Mouse (Mus musculus): ENCODE results near the gene Pias4. TPM values are rescaled to one million over a fixed set of nuclear protein-coding genes. Genes with fewer than 3 reads are reported as not detected.

The Pias4 gene
- polyA plus RNA-seq, 1 experiment from 2014 or later = 58.4 TPM

DNA sequence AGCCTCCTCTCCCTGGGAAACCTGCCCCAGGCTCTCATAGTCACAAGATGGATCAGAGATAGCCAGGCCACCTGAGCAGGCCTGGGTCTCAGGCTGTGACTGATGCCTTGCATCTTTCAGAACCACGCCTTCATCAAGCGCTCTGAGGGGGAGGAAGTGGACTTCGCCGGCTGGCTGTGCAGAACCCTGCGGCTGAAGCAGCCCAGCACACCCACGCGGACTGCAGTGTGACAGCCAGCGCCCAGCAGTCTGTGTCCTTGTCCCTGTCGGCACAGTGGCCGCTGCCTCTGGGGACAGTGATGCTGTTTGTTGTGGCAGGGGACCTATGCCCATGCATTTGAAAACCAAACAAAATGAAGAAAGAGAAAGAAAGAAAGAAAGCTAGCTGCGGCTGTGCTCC lies 44.2 kb downstream of the Pias4 start:
- no peak overlapping the region for H3K27ac ChIP-seq
- H3K4me2 ChIP-seq = no peak overlapping the region
- peaks cover 5% of the 10 kb centered on the region for H3K27me3 ChIP-seq
- H3K9me3 ChIP-seq = no peaks in the 10 kb centered on the region
- peaks cover 68% of the 10 kb centered on the region for H3K36me3 ChIP-seq
- H3K4me3 ChIP-seq = no peak overlapping the region
- 0 out of 2 replicates have a peak, but pooled peaks cover 7% of the 10 kb centered on the region for H3K4me1 ChIP-seq (replicated peaks)
- 80% methylated on average over 11 of the region's 11 CpGs for WGBS
- no peak for ATAC-seq (ENCODE audit: low FRiP score)
- H3K9ac ChIP-seq = no peak overlapping the region

DNA sequence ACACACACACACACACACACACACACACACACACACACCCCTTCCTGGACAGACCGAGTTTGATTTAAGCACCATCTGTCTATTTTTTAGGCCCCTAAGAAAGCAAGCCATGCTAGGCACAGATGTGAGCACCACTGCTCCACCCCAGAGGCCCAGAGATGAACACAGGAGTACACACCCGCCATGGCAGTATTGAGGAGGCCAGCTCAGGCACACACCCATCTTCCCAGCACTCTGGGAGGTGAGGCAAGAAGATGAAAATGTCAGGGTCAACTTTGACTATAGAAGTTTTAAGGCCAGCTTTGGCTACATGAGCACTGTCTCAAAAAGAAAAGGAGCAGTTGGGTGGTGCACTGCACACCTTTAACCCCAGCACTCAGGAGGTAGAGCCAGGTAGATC lies 44.8 kb downstream of the Pias4 start:
- no peaks in the 10 kb centered on the region for H3K27me3 ChIP-seq
- WGBS = 82% methylated on average over 2 of the region's 2 CpGs
- no peak overlapping the region for H3K4me2 ChIP-seq
- H3K4me1 ChIP-seq (replicated peaks) = 0 out of 2 replicates have a peak, but pooled peaks cover 6% of the 10 kb centered on the region
- peaks cover 73% of the 10 kb centered on the region for H3K36me3 ChIP-seq
- no peak for ATAC-seq (ENCODE audit: low FRiP score)
- no peak overlapping the region for H3K27ac ChIP-seq
- H3K9me3 ChIP-seq = no peaks in the 10 kb centered on the region
- no peak overlapping the region for H3K9ac ChIP-seq
- H3K4me3 ChIP-seq = no peak overlapping the region

- WGBS = 85% methylated on average over 7 of the region's 7 CpGs
- H3K36me3 ChIP-seq = peaks cover 93% of the 10 kb centered on the region
- ATAC-seq (ENCODE audit: low FRiP score) = no peak
Observed at GRCm38 (mm10) chr10:81120650-81121049, 47.1 kb downstream of the Pias4 start.

DNA sequence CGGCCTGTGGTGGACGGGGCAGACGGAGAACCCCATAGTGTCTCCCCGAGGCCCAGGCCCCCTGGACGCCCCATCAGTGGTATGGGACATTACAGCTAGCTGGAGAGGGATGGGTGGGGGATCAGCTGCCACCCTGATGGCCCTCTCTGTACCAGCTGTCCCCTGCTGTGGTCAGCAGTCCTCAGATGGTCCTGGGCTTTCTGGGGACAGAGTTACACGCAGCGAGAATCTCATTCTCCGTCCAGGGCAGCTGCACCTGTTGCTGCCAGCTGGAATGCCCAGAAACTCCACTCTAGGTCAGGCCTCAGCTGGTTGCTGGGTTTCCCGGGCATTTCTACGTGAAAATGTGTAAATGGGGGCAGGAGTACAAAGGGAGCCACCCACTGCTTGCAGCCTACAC lies 48.1 kb downstream of the Pias4 start:
- Histone ChIP-seq H3K9ac (no peak overlapping the region), H3K4me3 (no peak overlapping the region), H3K36me3 (peaks cover 97% of the 10 kb centered on the region), H3K27me3 (no peaks in the 10 kb centered on the region), H3K4me2 (no peak overlapping the region), H3K4me1 (replicated peaks) (no peaks in the 10 kb centered on the region), H3K27ac (no peak overlapping the region), H3K9me3 (no peaks in the 10 kb centered on the region)
- 95% methylated on average over 10 of the region's 10 CpGs for WGBS
- no peak for ATAC-seq (ENCODE audit: low FRiP score)

More at GRCm38 (mm10) chr10:81120650-81121049, 47.1 kb downstream of the Pias4 start:
- no peak overlapping the region for H3K4me2 ChIP-seq
- no peak overlapping the region for H3K4me3 ChIP-seq
- no peak overlapping the region for H3K27ac ChIP-seq
- H3K4me1 ChIP-seq (replicated peaks) = no peaks in the 10 kb centered on the region
- no peaks in the 10 kb centered on the region for H3K9me3 ChIP-seq
- no peak overlapping the region; the same call in 1 of the 2 replicates for H3K9ac ChIP-seq
- no peaks in the 10 kb centered on the region for H3K27me3 ChIP-seq

- H3K9ac ChIP-seq = no peak overlapping the region
- WGBS = 92% methylated on average over 6 of the region's 6 CpGs
- peaks cover 93% of the 10 kb centered on the region for H3K36me3 ChIP-seq
- no peak overlapping the region for H3K4me3 ChIP-seq
- H3K27me3 ChIP-seq = no peaks in the 10 kb centered on the region
- peaks cover 5% of the 10 kb centered on the region; the same call in 1 of the 2 replicates for H3K4me1 ChIP-seq (replicated peaks)
- H3K27ac ChIP-seq = no peak overlapping the region
- ATAC-seq (ENCODE audit: low FRiP score) = no peak
- no peak overlapping the region for H3K4me2 ChIP-seq
- H3K9me3 ChIP-seq = no peaks in the 10 kb centered on the region
Observed at GRCm38 (mm10) chr10:81112946-81113345, 54.8 kb downstream of the Pias4 start.

GRCm38 (mm10) chr10:81106113-81106721 lies 61.5 kb downstream of the Pias4 start:
- WGBS = under 1% methylated on average over 34 of the region's 35 CpGs

GRCm38 (mm10) chr10:81105565-81106112 lies 62.1 kb downstream of the Pias4 start, which contains the start of gene Map2k2:
Gene Map2k2, plus strand, starts transcription at chr10:81105915.
- Histone ChIP-seq H3K4me1 (replicated peaks) (peaks cover 27% of the 10 kb centered on the region), H3K27me3 (no peaks in the 10 kb centered on the region), H3K36me3 (peaks cover 25% of the 10 kb centered on the region), H3K9me3 (no peaks in the 10 kb centered on the region), H3K4me2 (peak within 1 kb of the TSS; percentile 78), H3K27ac (peak within 1 kb of the TSS; percentile 99), H3K4me3 (peak within 1 kb of the TSS; percentile 84), H3K9ac (peak within 1 kb of the TSS; percentile 99)
- under 1% methylated on average over 56 of the region's 56 CpGs for WGBS
- ATAC-seq (ENCODE audit: low FRiP score) = peak; percentile 93

More at GRCm38 (mm10) chr10:81106113-81106721, 61.5 kb downstream of the Pias4 start:
- Histone ChIP-seq H3K36me3 (peaks cover 31% of the 10 kb centered on the region), H3K27ac (peak overlapping the region; percentile 99), H3K27me3 (no peaks in the 10 kb centered on the region), H3K4me2 (peak overlapping the region; percentile 78), H3K4me1 (replicated peaks) (peaks cover 27% of the 10 kb centered on the region), H3K4me3 (peak overlapping the region; percentile 84), H3K9ac (peak overlapping the region; percentile 99), H3K9me3 (no peaks in the 10 kb centered on the region)
- peak; percentile 91 for ATAC-seq (ENCODE audit: low FRiP score)

Small RNAs within 50 kb of the gene (microRNA-seq; reads per million reads assigned to microRNA genes)
- gene Mir5615-1 = not detected
- gene Mir5615-2 = not detected

Other genes starting within 250 kb of the Pias4 start
- 41.5 and 43.9 TPM in 2 replicates for gene Lmnb2, start 249.7 kb downstream of the Pias4 start, polyA plus RNA-seq (2015; fragmentation: Nextera tagmentation; extraction: Ambion mirVana)
- gene Gadd45b, start 237.8 kb downstream of the Pias4 start, polyA plus RNA-seq (2015; fragmentation: Nextera tagmentation; extraction: Ambion mirVana) = 8.0 and 8.1 TPM in 2 replicates
- gene Gng7, start 153.0 kb downstream of the Pias4 start, polyA plus RNA-seq (2015; fragmentation: Nextera tagmentation; extraction: Ambion mirVana) = 13.4 and 13.5 TPM in 2 replicates
- 37.5 and 40.2 TPM in 2 replicates for gene Diras1, start 142.3 kb downstream of the Pias4 start, polyA plus RNA-seq (2015; fragmentation: Nextera tagmentation; extraction: Ambion mirVana)
- 42.3 and 44.0 TPM in 2 replicates for gene Slc39a3, start 130.5 kb downstream of the Pias4 start, polyA plus RNA-seq (2015; fragmentation: Nextera tagmentation; extraction: Ambion mirVana)
- 292 and 304 TPM in 2 replicates for gene Sgta, start 107.7 kb downstream of the Pias4 start, polyA plus RNA-seq (2015; fragmentation: Nextera tagmentation; extraction: Ambion mirVana)
- 45.0 and 46.9 TPM in 2 replicates for gene Thop1, start 97.9 kb downstream of the Pias4 start, polyA plus RNA-seq (2015; fragmentation: Nextera tagmentation; extraction: Ambion mirVana)
- gene Creb3l3, start 69.0 kb downstream of the Pias4 start, polyA plus RNA-seq (2015; fragmentation: Nextera tagmentation; extraction: Ambion mirVana) = 0.26 and 0.41 TPM in 2 replicates
- gene Map2k2, start 62.0 kb downstream of the Pias4 start, polyA plus RNA-seq (2015; fragmentation: Nextera tagmentation; extraction: Ambion mirVana) = 224 and 227 TPM in 2 replicates
- 13.2 and 13.5 TPM in 2 replicates for gene Zbtb7a, start 32.7 kb downstream of the Pias4 start, polyA plus RNA-seq (2015; fragmentation: Nextera tagmentation; extraction: Ambion mirVana)
- 561 and 576 TPM in 2 replicates for gene Eef2, start 8.7 kb upstream of the Pias4 start, polyA plus RNA-seq (2015; fragmentation: Nextera tagmentation; extraction: Ambion mirVana)
- gene Dapk3, start 15.1 kb upstream of the Pias4 start, polyA plus RNA-seq (2015; fragmentation: Nextera tagmentation; extraction: Ambion mirVana) = 59.1 and 61.7 TPM in 2 replicates
- gene 4930442H23Rik, start 15.9 kb upstream of the Pias4 start, polyA plus RNA-seq (2015; fragmentation: Nextera tagmentation; extraction: Ambion mirVana) = 0.13 and 0.26 TPM in 2 replicates
- 0.09 and 0.10 TPM in 2 replicates for gene Nmrk2, start 34.1 kb upstream of the Pias4 start, polyA plus RNA-seq (2015; fragmentation: Nextera tagmentation; extraction: Ambion mirVana)
- 68.1 TPM in 2 replicates for gene Atcay, start 62.9 kb upstream of the Pias4 start, polyA plus RNA-seq (2015; fragmentation: Nextera tagmentation; extraction: Ambion mirVana)
- gene Zfr2, start 65.2 kb upstream of the Pias4 start, polyA plus RNA-seq (2015; fragmentation: Nextera tagmentation; extraction: Ambion mirVana) = 19.7 and 21.6 TPM in 2 replicates
- 16.4 and 16.9 TPM in 2 replicates for gene Matk, start 85.0 kb upstream of the Pias4 start, polyA plus RNA-seq (2015; fragmentation: Nextera tagmentation; extraction: Ambion mirVana)
- gene Mrpl54, start 99.0 kb upstream of the Pias4 start, polyA plus RNA-seq (2015; fragmentation: Nextera tagmentation; extraction: Ambion mirVana) = 134 and 144 TPM in 2 replicates
- gene Apba3, start 99.0 kb upstream of the Pias4 start, polyA plus RNA-seq (2015; fragmentation: Nextera tagmentation; extraction: Ambion mirVana) = 29.7 and 30.6 TPM in 2 replicates
- 4.5 and 5.2 TPM in 2 replicates for gene Tjp3, start 123.7 kb upstream of the Pias4 start, polyA plus RNA-seq (2015; fragmentation: Nextera tagmentation; extraction: Ambion mirVana)
- 97.2 and 102 TPM in 2 replicates for gene Pip5k1c, start 125.0 kb upstream of the Pias4 start, polyA plus RNA-seq (2015; fragmentation: Nextera tagmentation; extraction: Ambion mirVana)
- gene Cactin, start 153.2 kb upstream of the Pias4 start, polyA plus RNA-seq (2015; fragmentation: Nextera tagmentation; extraction: Ambion mirVana) = 33.5 and 34.7 TPM in 2 replicates
- 4.6 and 5.6 TPM in 2 replicates for gene Tbxa2r, start 160.8 kb upstream of the Pias4 start, polyA plus RNA-seq (2015; fragmentation: Nextera tagmentation; extraction: Ambion mirVana)
- not detected in 2 replicates for gene Gipc3, start 175.3 kb upstream of the Pias4 start, polyA plus RNA-seq (2015; fragmentation: Nextera tagmentation; extraction: Ambion mirVana)
- gene Hmg20b, start 182.6 kb upstream of the Pias4 start, polyA plus RNA-seq (2015; fragmentation: Nextera tagmentation; extraction: Ambion mirVana) = 47.3 and 50.4 TPM in 2 replicates
- 11.9 and 12.4 TPM in 2 replicates for gene Mfsd12, start 189.6 kb upstream of the Pias4 start, polyA plus RNA-seq (2015; fragmentation: Nextera tagmentation; extraction: Ambion mirVana)
- 1.0 and 1.1 TPM in 2 replicates for gene 4930404N11Rik, start 197.9 kb upstream of the Pias4 start, polyA plus RNA-seq (2015; fragmentation: Nextera tagmentation; extraction: Ambion mirVana)
- 121 and 126 TPM in 2 replicates for gene Fzr1, start 210.6 kb upstream of the Pias4 start, polyA plus RNA-seq (2015; fragmentation: Nextera tagmentation; extraction: Ambion mirVana)
- 72.1 and 74.8 TPM in 2 replicates for gene Dohh, start 216.5 kb upstream of the Pias4 start, polyA plus RNA-seq (2015; fragmentation: Nextera tagmentation; extraction: Ambion mirVana)
- gene Gm48551, start 216.5 kb upstream of the Pias4 start, polyA plus RNA-seq (2015; fragmentation: Nextera tagmentation; extraction: Ambion mirVana) = 6.5 and 8.1 TPM in 2 replicates
- 2.0 and 2.3 TPM in 2 replicates for gene Gm48552, start 221.1 kb upstream of the Pias4 start, polyA plus RNA-seq (2015; fragmentation: Nextera tagmentation; extraction: Ambion mirVana)
- 1.8 TPM in 2 replicates for gene Smim24, start 225.1 kb upstream of the Pias4 start, polyA plus RNA-seq (2015; fragmentation: Nextera tagmentation; extraction: Ambion mirVana)

All from hindbrain, embryonic 13.5 days (tissue).